Mouse (Mus musculus): ENCODE measurements at regions not wholly inside any gene's neighbourhood (a gene's known extent, or its start where the extent isn't known, plus 50 kb on each side); places are given as distances from the start of the nearest gene placed in this dataset.
A peak's percentile ranks its signal among the peaks of the same experiment; 100 is the strongest.
"Not testable (repeated sequence)": the region's sequence is repeated elsewhere in the genome, so short reads cannot be mapped to it uniquely, and the experiment has no call there.

DNA sequence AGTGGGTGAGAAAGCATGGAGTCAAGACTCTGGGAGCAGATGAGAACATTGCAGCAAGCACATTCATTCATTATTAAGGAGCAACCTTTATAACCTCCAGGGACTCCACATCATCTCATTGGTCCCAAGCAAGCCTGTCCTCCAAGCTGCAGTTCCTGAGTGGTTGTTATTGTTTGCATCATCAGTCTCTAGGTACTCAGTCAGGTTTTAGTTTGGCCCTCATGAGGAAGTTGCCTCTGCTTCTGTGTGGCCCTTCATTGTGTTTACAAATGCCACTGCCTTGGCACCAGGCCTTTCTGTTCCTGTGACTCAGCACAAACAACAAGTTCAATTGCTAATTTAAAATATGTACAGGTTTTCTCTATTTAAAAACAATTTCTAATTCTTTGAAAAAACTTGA is 323.8 kb upstream of the Pabpc4l start:
- DNase-seq = no peak

DNA sequence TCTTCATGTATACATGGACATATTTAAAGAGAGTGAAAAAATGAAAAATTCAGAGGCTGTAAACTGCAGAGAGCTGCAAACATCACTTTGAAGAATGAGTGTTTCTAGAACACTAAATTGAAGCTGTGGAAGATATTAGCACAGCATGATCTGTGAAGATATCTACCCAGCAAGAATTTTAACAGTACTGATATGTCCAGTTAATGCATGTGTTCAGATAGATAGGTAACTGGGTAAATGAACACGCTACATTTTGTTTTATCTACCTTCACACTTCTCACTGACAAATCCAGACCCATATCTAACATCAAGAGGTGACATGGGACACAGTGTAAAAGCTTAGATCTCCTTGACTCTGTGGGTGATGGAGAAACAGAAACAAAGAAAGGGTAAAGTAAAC is 316.9 kb upstream of the Pabpc4l start:
- no peak for DNase-seq

DNA sequence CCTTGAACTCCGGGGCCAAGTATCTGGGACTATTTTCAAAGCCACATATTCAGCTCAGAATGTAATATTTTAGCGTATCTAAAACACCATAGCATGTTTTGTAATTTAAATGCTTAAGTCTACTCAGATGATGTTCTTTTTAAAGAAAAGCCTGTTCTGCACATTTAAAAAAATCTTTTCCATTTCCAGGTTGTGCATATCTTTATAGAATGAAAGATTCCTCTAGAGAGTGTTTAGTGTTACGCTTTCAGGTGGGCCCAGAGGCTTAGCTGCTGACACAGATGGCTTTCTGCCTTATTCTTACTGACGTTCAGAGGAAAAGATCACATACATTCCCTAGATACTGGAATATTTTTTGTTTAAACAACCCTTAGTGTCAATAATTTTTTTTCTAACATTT is 310.5 kb upstream of the Pabpc4l start:
- no peak for DNase-seq

DNA sequence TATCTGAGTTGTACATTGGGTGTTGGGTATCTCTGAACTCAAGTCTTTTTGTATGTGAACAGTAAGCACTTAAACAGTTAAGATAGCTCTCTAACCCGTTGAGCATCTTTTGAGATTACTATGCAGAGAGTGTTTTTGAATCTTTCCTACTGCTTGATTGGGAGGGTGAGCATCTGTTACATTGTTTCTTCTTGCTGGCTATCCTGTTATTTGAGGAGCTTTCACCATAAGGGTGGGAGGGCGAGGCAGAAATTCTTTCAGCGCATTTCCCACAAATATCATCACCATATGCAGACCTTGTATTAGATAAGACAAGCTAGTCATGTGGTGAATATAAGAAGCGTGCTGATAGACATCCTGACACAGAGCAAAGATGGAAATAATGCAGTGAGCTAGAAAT is 279.7 kb upstream of the Pabpc4l start:
- DNase-seq = no peak

DNA sequence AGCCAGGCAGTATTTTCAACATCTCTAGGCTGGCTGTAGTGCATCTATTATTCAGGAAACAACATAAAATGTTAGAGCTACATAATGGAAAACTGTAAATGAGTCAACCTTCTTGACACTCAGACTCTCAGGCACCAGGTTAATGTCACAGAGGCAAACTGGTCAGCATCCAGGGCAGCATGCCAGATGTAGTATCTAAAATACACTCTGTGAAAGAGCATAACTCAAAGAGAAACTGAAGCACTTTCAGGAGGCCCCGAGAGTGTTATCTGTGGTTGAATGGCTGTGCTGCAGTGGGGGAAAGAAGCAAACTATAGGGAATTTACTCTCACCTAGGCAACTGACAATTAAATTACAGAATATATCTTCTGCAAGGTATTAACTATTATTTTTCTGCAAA is 253.6 kb upstream of the Pabpc4l start:
- DNase-seq = peak; percentile 5 to 9

DNA sequence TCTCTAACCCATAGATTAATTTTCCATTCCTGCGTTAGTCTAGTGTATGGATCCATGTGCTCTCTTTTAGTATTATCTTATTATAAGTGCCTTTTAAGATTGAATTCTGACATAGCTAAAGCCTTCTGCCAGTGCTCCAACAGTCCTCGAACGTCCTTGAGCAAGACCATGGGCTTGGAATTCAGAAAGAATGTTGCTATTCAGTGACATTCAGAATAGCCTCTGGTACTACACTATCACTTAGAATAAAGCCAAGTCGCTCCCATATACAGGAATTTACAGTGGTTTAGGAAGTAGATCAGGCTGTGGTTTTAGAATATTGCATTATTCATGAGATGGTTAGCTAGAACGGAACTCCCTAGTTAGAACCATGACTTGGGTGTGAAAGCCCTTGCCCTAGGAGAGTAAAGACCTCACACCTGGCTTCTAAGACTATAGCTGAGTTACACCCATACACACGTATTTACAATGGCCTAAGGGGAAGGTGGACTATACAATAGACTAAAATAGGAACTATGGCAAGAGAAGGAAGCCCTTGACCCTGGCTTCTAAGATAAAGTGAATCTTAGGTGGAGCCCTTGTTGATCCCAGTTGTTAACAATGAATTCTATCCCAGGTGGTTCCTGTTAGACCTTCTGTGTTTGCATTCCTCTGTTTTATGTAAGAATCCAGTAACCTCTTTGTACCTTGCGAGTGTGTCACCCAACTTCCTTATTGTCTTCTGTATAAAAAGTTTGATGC is 239.8 kb upstream of the Pabpc4l start:
- DNase-seq = not testable (repeated sequence)
